In genomic region chr4:132706885-132707284, GRCm38 (mm10) we compare ENCODE assay signal across 18 mouse cellular contexts. TPM values are rescaled to one million over a fixed set of nuclear protein-coding genes. Genes with fewer than 3 reads are reported as not detected.
"Had no signal": no experiment of that assay in that cellular context is flagged by ENCODE, and none has a peak within 500 bp of the region (broad histone marks: within the 10 kb centered on the region; RNA-seq: fewer than 3 reads in every experiment).

No protein-coding gene starts in this region.

- H3K4me3 ChIP-seq: midbrain, embryonic 10.5 days; midbrain, embryonic 12.5 days; myocyte; neural tube, embryonic 13.5 days; neural tube, embryonic 15.5 days had no signal

- H3K27ac ChIP-seq: midbrain, embryonic 10.5 days; midbrain, embryonic 12.5 days; neural tube, embryonic 13.5 days; neural tube, embryonic 15.5 days had no signal

- H3K9me3 ChIP-seq: midbrain, embryonic 10.5 days; midbrain, embryonic 12.5 days; neural tube, embryonic 13.5 days; neural tube, embryonic 15.5 days had no signal

- H3K27me3 ChIP-seq: midbrain, embryonic 12.5 days; neural tube, embryonic 13.5 days; neural tube, embryonic 15.5 days had no signal

- DNase-seq: lung, adult 18-20 months; lung, embryonic 14.5 days; lung, postnatal 10 days; lung, postnatal 4 days; midbrain, embryonic 14.5 days; retina, postnatal 1 day; right cerebral cortex, postnatal 14 days; right cerebral cortex, postnatal 4 days; spleen, adult 18-20 months; thymus, adult 18-20 months; thymus, postnatal 14 days; thymus, postnatal 36 days had no signal

- H3K4me1 ChIP-seq: midbrain, embryonic 10.5 days; midbrain, embryonic 12.5 days; neural tube, embryonic 13.5 days; neural tube, embryonic 15.5 days had no signal

RNA-seq across cellular contexts. Expression of gene Smpdl3b, which starts 50.2 kb away (rescaled TPM):
- total RNA-seq: megakaryocyte-erythroid progenitor cell, adult 5-6 weeks had no signal
